Mouse (Mus musculus) cerebellum, adult 11-12 months (tissue): ENCODE measurements at regions not wholly inside any gene's neighbourhood (a gene's known extent, or its start where the extent isn't known, plus 50 kb on each side); places are given as distances from the start of the nearest gene placed in this dataset.

Experiments used
- DNase-seq: peaks from one replicate; pipeline ENCODE4 v3.0.0; 2022

GRCm38 (mm10) chr5:26338191-26338590 lies 80.7 kb downstream of the Gm7361 start:
- DNase-seq, result peak; percentile 42

DNA sequence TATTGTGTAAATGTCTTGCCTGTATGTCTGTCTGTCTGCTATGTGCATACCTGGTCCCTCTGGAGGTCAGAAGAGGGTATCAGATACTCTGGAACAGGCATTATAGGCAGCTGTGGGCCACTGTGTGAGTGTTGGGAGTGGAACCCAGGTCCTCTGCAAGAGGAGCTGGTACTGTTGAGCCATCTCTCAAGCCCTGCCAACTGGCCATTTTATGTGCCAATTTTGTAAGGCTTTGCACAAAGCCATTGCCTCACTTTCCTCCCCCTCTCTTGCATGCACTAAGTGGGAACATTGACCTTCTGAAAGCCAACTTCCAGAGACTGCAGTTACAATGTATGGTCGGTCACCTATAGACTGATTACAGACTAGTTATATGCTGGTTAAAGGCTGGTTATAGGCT lies 81.8 kb downstream of the Gm7361 start:
- peak; percentile 30 for DNase-seq

DNA sequence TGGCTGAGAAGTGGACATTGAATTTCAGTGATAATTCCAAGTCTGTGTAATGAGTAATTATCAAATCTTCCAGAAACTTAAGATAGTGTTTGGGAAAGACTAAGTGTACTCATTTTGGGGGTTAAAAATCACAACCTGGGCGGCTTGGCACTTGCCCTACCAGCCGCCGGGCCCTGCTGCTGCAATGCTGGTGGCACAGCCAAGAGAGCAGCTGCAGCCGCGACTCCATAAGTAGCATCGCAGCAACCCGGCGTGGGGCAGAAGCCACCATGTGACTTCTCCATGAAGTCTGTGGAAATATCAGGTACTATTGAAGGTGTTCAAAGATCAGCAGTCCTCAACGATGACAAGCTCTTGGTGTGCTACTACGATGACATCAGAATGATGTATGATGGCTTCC lies 97.7 kb downstream of the Gm7361 start:
- no peak for DNase-seq

- no peak for DNase-seq
These were observed 101.6 kb downstream of the Gm7361 start for GRCm38 (mm10) chr5:26359082-26359481.

DNA sequence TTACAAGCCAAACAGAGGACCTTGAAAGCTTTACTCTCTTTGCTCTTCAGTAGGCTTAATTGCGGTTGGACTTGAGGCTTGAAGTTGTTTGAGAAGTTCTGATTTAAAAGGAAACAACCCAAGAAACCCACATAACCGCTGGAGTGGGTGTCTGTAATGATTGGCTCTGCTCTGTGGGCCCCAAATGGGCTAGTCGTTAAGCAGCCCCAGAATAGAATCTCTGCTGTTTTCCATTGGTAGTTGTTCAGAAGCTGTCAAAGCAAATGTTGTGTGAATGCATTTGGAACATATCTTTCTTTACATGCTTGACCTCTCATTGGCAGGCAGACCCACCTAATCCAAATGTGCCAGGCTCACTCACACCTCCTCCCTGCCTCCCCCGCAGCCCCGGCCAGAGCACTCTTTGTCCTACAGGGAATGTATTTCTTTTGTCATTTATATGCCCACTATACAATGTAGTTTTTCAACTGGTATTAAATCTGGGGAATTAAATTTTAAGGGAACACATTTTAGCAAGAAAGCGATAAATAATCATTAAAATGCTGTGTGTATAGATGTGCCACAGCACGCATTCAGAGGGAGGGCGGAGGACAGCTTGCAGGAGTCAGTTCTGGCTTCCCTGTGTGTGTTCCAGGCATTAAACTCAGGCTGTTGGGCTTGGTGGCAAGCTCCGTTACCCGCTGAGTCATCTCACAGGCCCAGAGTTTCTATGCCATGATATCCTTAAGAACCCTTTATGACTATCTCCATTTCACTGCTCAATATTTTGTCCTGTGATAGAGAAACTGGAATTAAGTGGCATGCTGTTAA lies 116.9 kb downstream of the Gm7361 start:
- DNase-seq, result no peak

DNA sequence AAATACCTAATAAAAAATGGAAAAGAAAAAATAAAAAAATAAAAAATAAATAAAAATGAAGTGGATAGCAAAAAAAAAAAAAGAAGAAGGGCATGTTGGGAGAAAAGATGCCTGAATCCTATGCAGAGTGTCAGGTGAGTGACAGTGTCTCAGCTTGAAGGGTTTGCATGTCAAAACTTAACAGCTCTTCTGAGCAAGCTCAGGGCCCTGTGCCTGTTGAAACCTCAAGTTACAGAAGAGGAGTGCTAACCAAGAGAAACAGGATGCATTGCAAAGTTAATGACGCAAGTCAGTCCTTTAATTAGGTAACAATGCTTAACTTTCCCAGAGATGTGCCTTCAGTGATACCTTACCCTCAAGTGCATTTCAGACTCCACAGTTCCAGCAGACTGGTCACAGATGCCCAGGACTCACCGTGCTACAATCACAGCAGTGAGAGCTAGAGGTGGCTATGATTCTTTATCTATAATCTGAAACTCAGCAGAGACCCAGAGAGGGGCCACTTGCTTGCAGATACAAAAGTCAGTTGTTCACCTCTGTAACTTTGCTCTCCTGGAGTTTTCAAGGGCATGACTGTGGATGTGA lies 149.7 kb downstream of the Gm7361 start:
- no peak for DNase-seq

- DNase-seq, result no peak
These were observed 155.7 kb downstream of the Gm7361 start for GRCm38 (mm10) chr5:26413185-26413584.

GRCm38 (mm10) chr5:26444331-26445200 lies 187.1 kb downstream of the Gm7361 start:
- no peak for DNase-seq

DNA sequence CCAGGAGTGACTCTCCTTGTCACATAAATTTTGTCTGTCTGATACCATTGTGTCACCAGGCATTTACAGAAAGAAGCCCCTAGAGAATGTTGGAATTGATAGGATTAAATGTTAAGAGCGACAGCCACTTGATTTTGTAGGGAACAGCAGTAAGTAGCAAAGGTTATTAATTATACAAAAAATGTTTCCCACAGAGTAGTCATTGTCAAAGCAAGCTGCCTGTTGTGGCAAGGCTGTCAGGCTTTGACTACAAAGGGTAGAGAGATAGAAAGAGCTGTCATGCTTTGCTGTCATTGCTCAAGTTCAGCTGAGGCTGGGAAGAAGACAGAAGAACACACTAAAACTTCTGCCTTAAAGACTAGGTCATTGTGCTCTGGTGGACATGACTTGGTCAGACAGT lies 193.8 kb downstream of the Gm7361 start:
- no peak for DNase-seq

DNA sequence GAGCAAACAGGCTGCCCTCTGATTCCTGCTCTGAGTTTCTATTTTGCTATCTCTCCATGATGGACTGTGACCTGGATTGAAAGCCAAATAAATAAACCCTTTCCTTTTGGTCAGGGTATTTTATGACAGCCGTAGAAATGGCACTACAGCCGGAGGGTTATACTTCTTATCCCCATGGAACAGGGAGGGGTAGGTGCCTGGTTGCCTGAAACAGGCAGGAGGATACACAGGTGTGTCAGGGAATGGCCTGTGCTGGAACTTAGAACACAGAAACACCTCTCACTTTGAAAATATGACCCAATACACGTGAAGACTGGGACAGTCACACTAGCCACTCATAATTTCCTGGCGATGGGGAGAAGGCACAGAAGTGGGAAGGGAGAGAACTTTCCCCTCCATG lies 200.1 kb downstream of the Gm7361 start:
- DNase-seq, result no peak

DNA sequence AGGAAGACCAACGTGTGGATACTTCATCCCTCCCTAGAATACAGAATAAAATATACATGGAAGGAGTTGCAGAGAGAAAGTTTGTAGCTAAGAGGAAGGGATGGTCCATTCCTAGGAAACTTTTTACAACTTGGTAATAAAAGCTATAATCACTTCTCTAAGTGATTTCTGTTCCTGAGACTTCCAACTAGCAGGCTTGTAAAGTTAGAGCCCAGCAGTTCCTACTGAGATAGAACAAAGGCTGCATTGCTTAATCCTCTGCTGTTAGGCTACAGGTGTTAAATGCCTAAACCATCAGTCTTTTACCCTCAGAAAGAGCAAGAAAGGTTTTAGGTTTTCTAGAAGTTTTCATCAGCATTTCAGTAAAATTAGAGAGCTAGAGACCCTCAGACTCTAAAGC lies 209.2 kb downstream of the Gm7361 start:
- no peak for DNase-seq

- DNase-seq, result peak; percentile 43
These were observed 228.2 kb downstream of the Gm7361 start for GRCm38 (mm10) chr5:26485726-26486125.

DNA sequence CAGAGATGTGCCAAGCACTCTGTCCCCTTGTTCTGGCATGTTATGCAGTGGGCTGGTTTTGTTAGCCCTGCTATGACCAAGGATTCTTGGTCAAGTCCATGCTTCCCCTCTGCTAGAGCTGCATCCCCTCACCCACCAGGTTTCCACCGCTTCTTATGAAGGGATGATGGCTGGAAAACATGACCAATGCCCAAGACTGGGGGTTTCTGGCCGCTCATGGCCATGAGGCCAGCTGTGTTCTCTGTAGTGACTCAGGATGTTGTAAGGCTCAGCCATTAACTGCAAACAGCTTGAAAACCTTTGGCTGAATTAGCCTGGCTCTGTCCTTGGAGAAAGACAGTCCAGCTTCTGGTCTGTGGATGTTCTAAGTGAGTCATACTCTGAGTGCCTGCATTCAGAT lies 236.5 kb downstream of the Gm7361 start:
- no peak for DNase-seq

- peak; percentile 94 for DNase-seq
These were observed 240.3 kb downstream of the Gm7361 start for GRCm38 (mm10) chr5:26497641-26498430.

DNA sequence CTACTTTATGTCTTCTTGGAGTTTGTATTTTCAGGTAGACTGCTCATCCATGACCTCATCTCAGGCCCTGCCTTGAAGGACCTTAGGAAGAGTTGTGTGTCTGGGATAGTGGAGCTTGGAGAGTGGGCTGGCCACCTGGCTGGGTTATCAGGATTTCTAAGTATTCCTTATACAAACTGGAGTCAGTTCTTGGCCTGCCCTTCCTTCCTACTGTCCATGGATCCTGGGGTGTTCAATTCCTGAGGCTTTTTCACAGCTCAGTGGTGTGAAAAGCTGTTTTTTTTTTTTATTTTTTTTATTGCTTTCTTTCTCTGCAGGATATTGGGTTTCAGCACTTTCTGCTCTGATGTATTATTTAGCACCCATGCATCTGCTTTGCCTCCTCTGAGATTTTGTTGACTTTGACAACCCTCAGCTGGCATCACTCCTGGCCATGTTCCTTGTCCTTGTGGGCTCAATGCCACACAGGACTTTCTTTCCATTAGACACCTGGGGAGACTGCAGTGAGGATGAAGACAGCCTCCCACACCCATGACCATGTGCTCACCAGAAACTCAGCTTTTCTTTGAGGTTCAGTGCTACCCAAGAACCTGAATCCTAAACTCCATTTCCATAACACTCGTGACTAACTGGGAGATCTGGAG lies 252.2 kb downstream of the Gm7361 start:
- DNase-seq, result no peak

DNA sequence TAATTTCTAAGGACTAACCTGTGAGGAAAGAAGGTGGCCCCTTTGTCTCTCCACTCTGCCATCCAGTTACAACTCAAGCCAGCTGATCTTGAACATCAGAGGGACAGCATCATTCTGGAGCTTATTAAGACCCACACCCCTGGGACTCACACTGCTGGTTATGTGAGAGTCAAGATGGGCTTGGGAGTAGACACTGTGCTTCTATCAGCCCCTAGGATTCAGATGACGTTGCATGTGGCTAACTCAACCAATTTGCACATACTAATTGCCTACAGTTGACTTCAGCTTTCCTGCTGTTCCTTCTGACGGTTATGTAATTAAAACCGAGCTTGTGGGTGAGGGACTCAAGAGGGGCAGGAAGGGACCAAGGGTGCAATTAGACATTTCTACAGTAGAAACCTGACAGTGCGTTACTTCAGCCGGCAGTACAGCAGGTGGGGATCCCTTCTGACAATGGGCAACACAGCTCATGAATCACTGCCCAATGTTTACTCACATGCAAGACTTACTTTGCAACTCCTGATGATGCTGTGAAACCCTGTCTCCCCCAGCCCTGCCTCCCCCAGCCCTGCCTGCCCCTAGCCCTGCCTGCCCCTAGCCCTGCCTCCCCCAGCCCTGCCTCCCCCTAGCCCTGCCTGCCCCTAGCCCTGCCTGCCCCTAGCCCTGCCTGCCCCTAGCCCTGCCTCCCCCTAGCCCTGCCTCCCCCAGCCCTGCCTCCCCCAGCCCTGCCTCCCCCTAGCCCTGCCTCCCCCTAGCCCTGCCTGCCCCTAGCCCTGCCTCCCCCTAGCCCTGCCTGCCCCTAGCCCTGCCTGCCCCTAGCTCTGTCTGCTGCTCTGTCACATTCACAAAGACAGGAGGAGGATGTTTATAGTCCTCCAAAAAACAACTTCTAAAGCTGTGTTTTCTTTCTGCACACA lies 255.8 kb downstream of the Gm7361 start:
- no peak for DNase-seq

DNA sequence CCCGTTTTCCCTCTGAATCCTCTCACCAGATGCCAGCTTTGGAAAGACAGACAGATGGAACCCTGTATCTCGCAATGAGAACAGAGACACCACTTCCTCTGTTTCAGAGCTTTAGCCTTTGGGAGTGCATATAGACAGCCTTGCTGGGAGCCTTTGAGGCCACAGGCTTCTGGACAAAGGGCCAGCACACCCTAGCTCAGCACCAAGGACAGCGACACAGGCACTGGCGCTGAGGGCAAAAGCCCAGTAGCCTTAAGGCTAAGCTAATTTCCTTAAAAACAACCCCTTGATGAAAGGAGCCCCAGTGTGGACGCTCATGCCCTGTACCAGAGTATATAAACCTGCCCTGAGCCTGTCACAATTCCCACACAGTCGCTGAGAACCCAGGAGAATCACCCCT lies 278.1 kb downstream of the Gm7361 start:
- no peak for DNase-seq

- peak; percentile 33 for DNase-seq
These were observed 253.7 kb upstream of the Dpp6 start for GRCm38 (mm10) chr5:26563291-26563690.

DNA sequence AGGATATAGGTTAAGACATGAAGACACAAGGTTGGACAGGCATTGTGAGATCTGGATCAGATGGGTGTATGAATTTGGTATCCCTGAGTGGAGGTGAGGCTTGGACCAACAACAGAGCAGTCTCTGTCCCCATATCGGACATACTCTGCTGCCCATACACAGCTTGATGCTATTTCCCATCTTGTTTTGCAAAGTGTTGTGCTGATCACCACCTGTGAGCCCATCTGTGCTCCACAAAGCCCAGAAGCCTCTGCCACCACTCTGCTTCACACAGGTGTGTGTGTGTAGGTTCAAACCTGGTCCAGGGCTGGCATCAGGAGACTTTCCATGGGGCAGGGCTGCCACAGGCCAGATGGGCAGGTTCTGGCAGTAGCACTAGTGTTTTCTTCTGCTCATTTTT lies 252.9 kb upstream of the Dpp6 start:
- DNase-seq, result peak; percentile 96

DNA sequence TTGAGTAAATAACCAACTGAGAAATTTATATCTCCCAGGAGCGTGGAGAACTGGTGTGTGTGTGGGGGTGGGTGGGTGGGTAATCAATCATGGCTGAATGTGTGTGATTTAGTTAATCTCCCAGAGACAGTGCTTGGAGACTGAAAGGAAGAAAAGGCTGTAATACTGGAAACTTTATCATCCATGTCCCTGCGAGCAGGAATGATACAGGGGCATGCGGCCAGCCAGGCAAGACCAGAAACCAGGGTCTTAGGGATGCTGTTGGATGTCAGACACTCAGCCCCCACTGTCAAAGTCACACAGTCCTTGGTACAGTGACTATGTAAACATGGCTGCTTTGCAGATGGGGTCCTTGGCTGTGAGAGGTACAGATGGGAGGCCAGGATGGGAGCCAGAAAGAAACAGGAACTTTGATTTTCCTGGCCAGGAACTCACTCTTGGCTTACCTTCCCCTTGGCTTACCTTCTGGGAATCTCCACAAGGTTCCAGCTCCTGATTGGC lies 244.3 kb upstream of the Dpp6 start:
- peak; percentile 91 for DNase-seq

- peak; percentile 42 for DNase-seq
These were observed 243.6 kb upstream of the Dpp6 start for GRCm38 (mm10) chr5:26573446-26573845.
